Mouse (Mus musculus) liver, embryonic 12.5 days (tissue): ENCODE results near the gene Lgals4. TPM values are rescaled to one million over a fixed set of nuclear protein-coding genes. Genes with fewer than 3 reads are reported as not detected.

Experiments
- ATAC-seq: fragments of 200-750 bp; cut with Nextera tagmentation; 2 replicates; pipeline ENCODE4 v1.8.0; 2017; ENCODE audit warnings: moderate number of reproducible peaks, mild to moderate bottlenecking, moderate library complexity
- H3K27ac ChIP-seq: fragments of 300-500 bp; sonication (generic); 2 replicates; pipeline ENCODE4 v1.5.1; 2016; ENCODE audit warnings: mild to moderate bottlenecking
- H3K27me3 ChIP-seq: fragments of 300-500 bp; sonication (generic); replicated peaks from 2 replicates; pipeline ENCODE4 v1.6.1; 2016; ENCODE audit warnings: mild to moderate bottlenecking, moderate library complexity
- H3K36me3 ChIP-seq: fragments of 300-500 bp; sonication (generic); 2 replicates; pipeline ENCODE4 v1.6.1; 2016; ENCODE audit warnings: mild to moderate bottlenecking, moderate library complexity
- H3K4me1 ChIP-seq: fragments of 300-500 bp; sonication (generic); 2 replicates; pipeline ENCODE4 v1.6.1; 2016
- H3K4me2 ChIP-seq: fragments of 300-500 bp; sonication (generic); 2 replicates; pipeline ENCODE4 v1.6.1; 2016; ENCODE audit warnings: mild to moderate bottlenecking, moderate library complexity
- H3K4me3 ChIP-seq: fragments of 300-500 bp; sonication (generic); 2 replicates; pipeline ENCODE4 v1.5.1; 2016; ENCODE audit warnings: mild to moderate bottlenecking, moderate library complexity
- H3K9ac ChIP-seq: fragments of 300-500 bp; sonication (generic); 2 replicates; pipeline ENCODE4 v1.6.1; 2016; ENCODE audit warnings: mild to moderate bottlenecking, moderate library complexity
- H3K9me3 ChIP-seq: fragments of 300-500 bp; sonication (generic); replicated peaks from 2 replicates; pipeline ENCODE4 v1.6.1; 2016; ENCODE audit warnings: mild to moderate bottlenecking, moderate library complexity
- WGBS: fragments of 180-500 bp; shearing (Covaris S2); methylation state at CpG from one replicate; pipeline ENCODE4 v1.1.7; 2016; ENCODE audit not compliant: insufficient replicate concordance; 5-methylcytosine and 5-hydroxymethylcytosine counted together
- polyA plus RNA-seq: library from polyadenylated mRNA; unstranded; fragments of >200 nt; fragmentation: Nextera tagmentation; extraction: Ambion mirVana; gene quantifications from 2 replicates; pipeline ENCODE4 v1.2.1, GENCODE M21; 2016

Gene Lgals4
- polyA plus RNA-seq, 1 experiment from 2014 or later = 3.6 TPM

- no peaks in the 10 kb centered on the region for H3K27me3 ChIP-seq
- ATAC-seq = peak; percentile 38
- peaks cover 29% of the 10 kb centered on the region for H3K36me3 ChIP-seq
Observed at GRCm38 (mm10) chr7:28809401-28810089, 24.1 kb upstream of the Lgals4 start.

DNA sequence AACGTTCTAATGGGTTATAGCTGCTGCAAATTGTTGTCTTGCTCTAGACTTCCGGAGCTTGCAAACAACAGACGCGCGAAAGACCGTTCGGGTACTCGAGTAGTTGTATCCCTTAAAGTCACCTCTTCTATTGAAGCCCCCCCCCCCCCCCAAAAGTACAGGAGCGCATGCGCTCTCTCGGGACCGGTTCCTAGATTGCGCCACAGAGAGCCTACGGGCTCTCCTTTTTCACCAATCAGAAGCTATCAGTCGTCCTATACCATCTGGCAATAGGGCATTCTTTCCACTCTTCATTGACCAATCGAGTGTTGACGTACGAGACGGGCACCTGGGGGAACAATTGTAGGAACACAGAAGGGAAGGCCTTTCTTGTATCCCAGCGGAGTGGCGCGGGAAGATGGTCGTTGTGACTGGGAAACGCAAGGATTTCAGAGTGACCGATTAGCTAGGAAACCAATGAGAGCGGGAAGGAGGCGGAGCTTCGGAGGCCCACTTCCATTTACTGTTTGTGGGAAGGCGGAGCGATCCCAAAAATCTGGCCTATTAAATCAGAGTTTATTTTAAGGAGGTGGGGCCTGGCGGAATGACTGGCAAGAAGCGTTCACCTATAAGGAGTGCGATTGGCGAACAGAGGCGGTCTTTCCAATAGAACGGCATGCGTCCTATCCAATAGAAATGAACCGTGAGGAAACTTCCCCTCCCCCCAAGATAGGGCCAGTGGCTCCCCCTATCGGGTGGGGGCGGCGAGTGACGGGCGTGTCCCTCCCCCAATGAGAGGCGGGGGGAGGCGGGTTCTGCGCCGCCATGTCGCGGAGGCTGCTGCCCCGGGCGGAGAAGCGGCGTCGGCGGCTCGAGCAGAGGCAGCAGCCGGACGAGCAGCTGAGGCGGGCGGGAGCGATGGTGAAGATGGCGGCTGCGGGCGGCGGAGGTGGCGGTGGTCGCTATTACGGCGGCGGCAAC is 23.3 kb upstream of the Lgals4 start:
- under 1% methylated on average over 64 of the region's 70 CpGs for WGBS
- peak; percentile 88 for ATAC-seq
- Histone ChIP-seq H3K9me3 (no peaks in the 10 kb centered on the region), H3K27ac (peak overlapping the region; percentile 99), H3K4me2 (peak overlapping the region; percentile 94), H3K4me1 (peaks cover 52% of the 10 kb centered on the region), H3K9ac (peak overlapping the region; percentile 97), H3K4me3 (peak overlapping the region; percentile 93), H3K27me3 (no peaks in the 10 kb centered on the region), H3K36me3 (peaks cover 37% of the 10 kb centered on the region)

More at GRCm38 (mm10) chr7:28809401-28810089, 24.1 kb upstream of the Lgals4 start:
- H3K4me1 ChIP-seq = peaks cover 48% of the 10 kb centered on the region
- peak overlapping the region; percentile 94 for H3K4me2 ChIP-seq
- peak overlapping the region; percentile 97 for H3K9ac ChIP-seq
- H3K4me3 ChIP-seq = peak overlapping the region; percentile 93
- H3K9me3 ChIP-seq = no peaks in the 10 kb centered on the region
- WGBS = 1% methylated on average over 35 of the region's 35 CpGs
- peak overlapping the region; percentile 99 for H3K27ac ChIP-seq

- Histone ChIP-seq H3K4me3 (peak overlapping the region; percentile 93), H3K27me3 (no peaks in the 10 kb centered on the region), H3K4me2 (peak overlapping the region; percentile 93), H3K36me3 (peaks cover 45% of the 10 kb centered on the region), H3K9me3 (no peaks in the 10 kb centered on the region), H3K9ac (peak overlapping the region; percentile 94), H3K27ac (peak overlapping the region; percentile 97), H3K4me1 (peaks cover 61% of the 10 kb centered on the region)
- ATAC-seq = peak; percentile 48
- 1% methylated on average over 40 of the region's 40 CpGs for WGBS
Observed at GRCm38 (mm10) chr7:28811228-28811627, 22.4 kb upstream of the Lgals4 start.

DNA sequence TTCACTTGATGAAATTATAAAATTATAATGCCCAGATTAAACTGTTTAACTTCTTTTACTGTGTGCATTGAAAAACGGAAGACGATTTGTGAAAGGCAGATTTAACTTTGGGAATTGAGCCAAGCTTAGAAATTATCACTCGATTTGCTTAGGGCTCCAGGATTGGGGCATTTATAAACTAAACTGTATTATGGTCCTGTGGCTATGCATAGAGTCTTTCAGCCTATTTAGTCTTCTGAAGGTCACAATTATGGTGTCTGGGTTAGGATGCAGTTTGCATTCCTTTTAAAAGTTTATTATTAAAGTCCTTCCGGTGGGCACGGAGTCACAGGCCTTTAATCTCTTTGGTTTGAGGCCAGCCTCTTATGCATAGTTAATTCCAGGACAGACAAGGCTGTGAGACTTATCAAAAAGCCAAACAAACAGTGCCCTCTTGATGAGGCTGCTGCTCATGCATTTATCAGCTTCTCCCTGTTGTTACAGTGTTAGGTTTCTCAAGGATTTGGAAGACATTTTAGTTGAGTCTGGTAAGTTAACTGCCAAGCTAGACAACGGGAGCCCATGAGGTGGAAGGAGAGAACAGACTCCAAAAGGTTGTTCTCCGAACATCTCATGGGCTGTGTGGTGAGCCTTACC is 21.9 kb upstream of the Lgals4 start:
- Histone ChIP-seq H3K4me1 (peaks cover 64% of the 10 kb centered on the region), H3K36me3 (peaks cover 51% of the 10 kb centered on the region)
- no peak for ATAC-seq

GRCm38 (mm10) chr7:28812436-28812835 is 21.2 kb upstream of the Lgals4 start:
- H3K36me3 ChIP-seq = peaks cover 58% of the 10 kb centered on the region

More for the DNA sequence above, 21.9 kb upstream of the Lgals4 start:
- peak overlapping the region; percentile 93 for H3K4me2 ChIP-seq
- WGBS = 6% methylated on average over 7 of the region's 7 CpGs
- H3K27ac ChIP-seq = peak overlapping the region; percentile 97
- H3K27me3 ChIP-seq = no peaks in the 10 kb centered on the region
- H3K9ac ChIP-seq = peak overlapping the region; percentile 94
- H3K4me3 ChIP-seq = peak overlapping the region; percentile 93
- H3K9me3 ChIP-seq = no peaks in the 10 kb centered on the region

DNA sequence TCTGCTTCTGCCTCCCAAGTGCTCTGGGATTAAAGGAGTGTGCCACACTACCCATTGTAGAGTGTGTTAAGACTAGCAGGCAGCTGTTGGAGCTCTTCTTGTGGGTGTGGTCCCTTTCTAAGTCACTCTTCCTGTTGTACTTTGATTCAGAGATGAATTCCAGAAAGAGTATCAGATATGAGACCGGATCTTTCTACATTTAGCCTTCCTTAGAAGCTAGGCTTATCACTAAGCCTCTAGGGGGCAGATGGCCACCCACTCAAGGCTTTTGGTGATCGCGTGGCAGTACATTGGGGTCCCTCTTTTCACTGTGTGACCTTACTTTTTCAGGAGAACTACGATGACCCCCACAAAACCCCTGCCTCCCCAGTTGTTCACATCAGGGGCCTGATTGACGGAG is 20.7 kb upstream of the Lgals4 start:
- peak overlapping the region; percentile 93 for H3K4me2 ChIP-seq
- 64% methylated on average over 5 of the region's 5 CpGs for WGBS
- no peaks in the 10 kb centered on the region for H3K27me3 ChIP-seq
- no peak for ATAC-seq
- H3K4me3 ChIP-seq = peak overlapping the region; percentile 93
- no peaks in the 10 kb centered on the region for H3K9me3 ChIP-seq
- peak overlapping the region; percentile 94 for H3K9ac ChIP-seq
- peaks cover 63% of the 10 kb centered on the region for H3K36me3 ChIP-seq
- peaks cover 68% of the 10 kb centered on the region for H3K4me1 ChIP-seq
- H3K27ac ChIP-seq = 0 out of 2 replicates have a peak overlapping the region, but pooled peaks have one; percentile 97

More at GRCm38 (mm10) chr7:28812436-28812835, 21.2 kb upstream of the Lgals4 start:
- WGBS = 58% methylated on average over 4 of the region's 4 CpGs
- ATAC-seq = no peak
- Histone ChIP-seq H3K27ac (peak overlapping the region; percentile 97; the same call in 1 of the 2 replicates), H3K4me3 (peak overlapping the region; percentile 93), H3K4me2 (peak overlapping the region; percentile 93), H3K27me3 (no peaks in the 10 kb centered on the region), H3K9ac (peak overlapping the region; percentile 94), H3K4me1 (peaks cover 68% of the 10 kb centered on the region), H3K9me3 (no peaks in the 10 kb centered on the region)

GRCm38 (mm10) chr7:28814306-28815034 is 19.2 kb upstream of the Lgals4 start:
- H3K4me1 ChIP-seq = peaks cover 75% of the 10 kb centered on the region
- H3K4me3 ChIP-seq = 0 out of 2 replicates have a peak overlapping the region, but pooled peaks have one; percentile 4
- no peaks in the 10 kb centered on the region for H3K27me3 ChIP-seq
- H3K36me3 ChIP-seq = peaks cover 78% of the 10 kb centered on the region
- no peak overlapping the region for H3K9ac ChIP-seq
- peak overlapping the region; percentile 49; the same call in 1 of the 2 replicates for H3K27ac ChIP-seq
- no peak for ATAC-seq
- no peaks in the 10 kb centered on the region for H3K9me3 ChIP-seq
- peak overlapping the region; percentile 93 for H3K4me2 ChIP-seq
- WGBS = 57% methylated on average over 5 of the region's 5 CpGs

- H3K9ac ChIP-seq = no peak overlapping the region
- 93% methylated on average over 9 of the region's 9 CpGs for WGBS
- no peak overlapping the region for H3K4me3 ChIP-seq
- H3K36me3 ChIP-seq = peaks cover 85% of the 10 kb centered on the region
- peak overlapping the region; percentile 7; the same call in 1 of the 2 replicates for H3K4me2 ChIP-seq
- no peak for ATAC-seq
- H3K27me3 ChIP-seq = no peaks in the 10 kb centered on the region
- H3K27ac ChIP-seq = 0 out of 2 replicates have a peak overlapping the region, but pooled peaks have one; percentile 42
- peaks cover 82% of the 10 kb centered on the region for H3K4me1 ChIP-seq
- H3K9me3 ChIP-seq = no peaks in the 10 kb centered on the region
Observed at GRCm38 (mm10) chr7:28815230-28815629, 18.4 kb upstream of the Lgals4 start.

DNA sequence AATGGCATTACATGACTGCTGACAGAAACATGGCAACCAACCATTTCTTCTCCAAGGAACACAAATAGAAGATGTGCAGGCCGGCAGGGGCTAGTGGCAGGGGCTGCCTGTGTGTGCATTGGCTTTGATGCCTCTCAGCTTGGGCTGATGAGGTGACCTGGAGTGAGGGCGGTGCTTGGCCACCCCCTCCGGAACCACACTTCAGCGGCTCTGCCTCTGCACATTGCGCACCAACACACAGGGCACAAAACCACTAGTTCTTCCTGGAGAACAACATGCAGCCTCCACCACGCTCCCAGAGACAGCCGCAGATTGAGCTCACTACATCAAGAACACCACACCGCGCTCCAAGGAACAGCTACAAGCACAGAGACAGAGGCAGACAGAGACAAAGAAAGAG is 17.5 kb upstream of the Lgals4 start:
- Histone ChIP-seq H3K27me3 (no peaks in the 10 kb centered on the region), H3K9ac (0 out of 2 replicates have a peak overlapping the region, but pooled peaks have one; percentile 32), H3K9me3 (no peaks in the 10 kb centered on the region), H3K27ac (no peak overlapping the region), H3K4me3 (no peak overlapping the region), H3K36me3 (peaks cover 95% of the 10 kb centered on the region), H3K4me1 (peaks cover 91% of the 10 kb centered on the region), H3K4me2 (no peak overlapping the region)
- WGBS = 81% methylated on average over 9 of the region's 9 CpGs
- ATAC-seq = no peak

GRCm38 (mm10) chr7:28816920-28817319 is 16.7 kb upstream of the Lgals4 start:
- peak overlapping the region; percentile 8; the same call in 1 of the 2 replicates for H3K4me2 ChIP-seq
- H3K27ac ChIP-seq = no peak overlapping the region
- H3K27me3 ChIP-seq = no peaks in the 10 kb centered on the region
- ATAC-seq = no peak
- no peak overlapping the region for H3K9ac ChIP-seq
- H3K36me3 ChIP-seq = peaks cover 100% of the 10 kb centered on the region
- H3K4me3 ChIP-seq = no peak overlapping the region
- 92% methylated on average over 10 of the region's 10 CpGs for WGBS
- peaks cover 94% of the 10 kb centered on the region for H3K4me1 ChIP-seq
- H3K9me3 ChIP-seq = no peaks in the 10 kb centered on the region

GRCm38 (mm10) chr7:28817524-28817923 is 16.1 kb upstream of the Lgals4 start:
- no peaks in the 10 kb centered on the region for H3K9me3 ChIP-seq
- H3K27me3 ChIP-seq = no peaks in the 10 kb centered on the region
- H3K9ac ChIP-seq = peak overlapping the region; percentile 41; the same call in 1 of the 2 replicates
- H3K36me3 ChIP-seq = peaks cover 100% of the 10 kb centered on the region
- peak overlapping the region; percentile 54 for H3K27ac ChIP-seq
- peaks cover 93% of the 10 kb centered on the region for H3K4me1 ChIP-seq
- H3K4me3 ChIP-seq = no peak overlapping the region
- no peak for ATAC-seq
- 56% methylated on average over 6 of the region's 6 CpGs for WGBS
- H3K4me2 ChIP-seq = 0 out of 2 replicates have a peak overlapping the region, but pooled peaks have one; percentile 8
